Mouse (Mus musculus): ENCODE results near the gene Klhl29.

DNA sequence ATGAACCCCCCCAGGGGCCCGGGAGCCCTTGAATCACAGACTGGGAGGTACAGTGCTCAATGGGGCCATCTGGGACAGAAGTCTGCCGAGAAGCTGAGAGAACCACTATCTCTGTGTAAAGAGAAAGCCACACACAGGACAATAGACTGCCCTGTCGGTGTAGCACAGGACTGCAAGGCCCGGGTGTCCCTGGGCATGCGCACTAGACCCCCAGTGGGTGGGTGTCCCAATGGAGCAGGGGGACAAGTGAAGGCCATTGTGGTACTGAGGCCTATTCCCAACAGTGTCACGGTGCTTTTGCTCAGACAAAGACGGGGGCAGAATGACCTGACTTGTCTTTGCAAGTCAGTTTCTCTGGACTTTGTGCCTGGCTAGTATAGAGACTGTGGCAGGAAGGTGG lies 186.6 kb downstream of the Klhl29 start:
- TF ChIP-seq CTCF (IDR thresholded peaks at IDR 0.05; ENCODE audit: control insufficient read depth, insufficient read depth, low read length): no peak
- TF ChIP-seq POLR2A (IDR thresholded peaks at IDR 0.05; ENCODE audit: borderline replicate concordance, control insufficient read depth, low read depth, low read length): no peak

All from bone marrow, adult 2 months (tissue).